Mouse (Mus musculus) testis, postnatal 14 days (tissue): ENCODE measurements around the gene Psmd5.
"Not testable (repeated sequence)": the region's sequence is repeated elsewhere in the genome, so short reads cannot be mapped to it uniquely, and the experiment has no call there.

Experiments
- DNase-seq: peaks from one replicate; pipeline ENCODE4 v3.0.0; 2021; ENCODE audit warnings: low spot score

The Psmd5 gene

GRCm38 (mm10) chr2:34826460-34827231 lies 48.1 kb downstream of the Psmd5 start:
- DNase-seq = peak; percentile 15

DNA sequence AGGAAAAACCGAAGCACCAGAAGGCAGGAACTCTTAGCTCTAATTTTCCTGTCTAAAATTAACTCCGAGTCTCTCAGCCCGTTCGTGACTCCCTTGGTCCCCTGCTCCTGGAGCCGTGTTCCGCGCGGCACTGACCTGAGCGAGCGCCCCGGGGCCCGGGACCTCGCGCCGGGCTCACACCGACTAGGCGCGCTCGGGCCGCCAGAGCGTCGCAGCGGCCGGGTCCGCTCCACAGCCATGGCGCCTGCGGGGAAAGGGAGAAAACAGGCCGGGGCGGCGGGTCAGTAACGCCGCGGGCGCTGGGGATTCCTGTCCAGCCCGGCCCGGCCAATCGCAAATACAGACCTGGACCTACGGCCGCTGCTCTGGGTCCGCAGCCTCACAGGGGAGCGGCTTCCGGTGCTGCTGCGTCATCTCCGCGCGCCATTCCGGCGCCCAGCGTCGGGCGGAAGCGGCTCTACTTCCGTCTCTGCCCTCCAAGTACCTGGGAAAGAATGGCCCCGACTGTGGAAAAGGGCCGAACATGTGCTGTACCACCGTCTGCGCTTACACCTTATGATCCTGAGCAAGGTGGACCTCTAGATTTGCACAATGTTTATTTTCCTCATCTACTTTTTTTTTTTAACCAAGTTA lies 48.8 kb downstream of the Psmd5 start, which contains the start of gene Fbxw2:
Gene Fbxw2, minus strand, starts transcription at position 485 of the 633 bp plus-strand sequence.
- DNase-seq = peak; percentile 93

DNA sequence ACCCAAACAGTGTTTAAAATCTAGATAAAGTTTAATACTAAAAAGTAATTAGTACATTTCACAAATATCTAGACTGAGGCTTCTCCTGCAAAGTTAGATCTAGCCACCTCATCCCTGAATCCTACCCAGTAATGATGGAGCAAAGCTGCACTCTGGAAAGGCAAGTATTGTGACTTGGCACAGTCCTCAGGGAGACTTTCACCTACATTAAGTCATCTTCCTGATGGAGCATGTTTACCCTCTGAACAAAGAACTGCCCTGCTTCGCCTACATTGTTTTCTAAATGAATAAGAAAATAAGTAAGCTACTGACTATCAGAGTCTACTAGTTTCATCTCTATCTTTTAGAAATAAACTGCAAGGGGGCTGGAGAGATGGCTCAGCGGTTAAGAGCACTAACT lies 56.3 kb downstream of the Psmd5 start:
- no peak for DNase-seq

- not testable (repeated sequence) for DNase-seq
These were observed 58.9 kb downstream of the Psmd5 start for GRCm38 (mm10) chr2:34815893-34816292.

GRCm38 (mm10) chr2:34812706-34813105 lies 62.1 kb downstream of the Psmd5 start:
- DNase-seq = no peak

GRCm38 (mm10) chr2:34810775-34811174 lies 64.0 kb downstream of the Psmd5 start:
- DNase-seq = no peak

- DNase-seq = no peak
These were observed 65.2 kb downstream of the Psmd5 start for GRCm38 (mm10) chr2:34809568-34809967.

DNA sequence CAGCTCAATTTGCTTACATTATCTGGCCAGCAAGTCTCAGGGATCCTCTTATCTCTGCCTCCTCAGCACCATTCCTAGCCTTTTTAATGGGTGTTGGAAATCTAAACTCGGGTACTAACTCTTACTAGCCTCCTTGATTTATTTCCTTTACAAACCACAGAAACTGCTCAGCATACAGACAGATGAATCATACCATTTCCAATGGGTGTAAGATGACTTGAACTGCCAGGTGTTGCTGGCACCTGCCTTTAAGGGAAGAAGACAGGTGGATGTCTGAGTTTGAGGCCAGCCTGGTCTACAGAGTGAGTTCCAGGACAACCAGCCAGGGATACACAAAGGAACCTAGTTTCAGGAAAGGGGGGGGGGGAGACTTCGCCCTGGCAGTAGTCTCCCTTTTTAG lies 66.7 kb downstream of the Psmd5 start:
- DNase-seq = no peak

GRCm38 (mm10) chr2:34805364-34805950 lies 69.3 kb downstream of the Psmd5 start:
- DNase-seq = no peak

GRCm38 (mm10) chr2:34804815-34805214 lies 70.0 kb downstream of the Psmd5 start:
- no peak for DNase-seq

GRCm38 (mm10) chr2:34804172-34804571 lies 70.6 kb downstream of the Psmd5 start:
- no peak for DNase-seq

DNA sequence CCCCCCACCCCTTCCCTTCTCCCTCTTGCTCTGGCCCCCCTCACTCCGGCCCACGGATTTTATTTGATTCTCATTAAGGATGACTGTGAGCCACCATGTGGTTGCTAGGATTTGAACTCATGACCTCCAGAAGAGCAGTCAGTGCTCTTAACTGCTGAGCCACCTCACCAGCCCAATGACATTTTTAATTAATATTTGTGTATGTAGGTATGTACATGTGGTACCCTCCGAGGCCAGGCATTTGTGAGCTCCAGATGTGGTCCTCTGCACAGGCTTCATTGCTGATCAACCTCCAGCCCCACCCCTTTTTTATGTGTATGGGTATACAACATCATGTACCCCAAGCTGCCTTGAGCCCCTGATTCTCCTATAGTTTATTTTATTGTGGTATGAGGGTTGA lies 71.0 kb downstream of the Psmd5 start:
- DNase-seq = no peak

- DNase-seq = peak; percentile 51
These were observed 72.1 kb downstream of the Psmd5 start for GRCm38 (mm10) chr2:34802565-34803245.

DNA sequence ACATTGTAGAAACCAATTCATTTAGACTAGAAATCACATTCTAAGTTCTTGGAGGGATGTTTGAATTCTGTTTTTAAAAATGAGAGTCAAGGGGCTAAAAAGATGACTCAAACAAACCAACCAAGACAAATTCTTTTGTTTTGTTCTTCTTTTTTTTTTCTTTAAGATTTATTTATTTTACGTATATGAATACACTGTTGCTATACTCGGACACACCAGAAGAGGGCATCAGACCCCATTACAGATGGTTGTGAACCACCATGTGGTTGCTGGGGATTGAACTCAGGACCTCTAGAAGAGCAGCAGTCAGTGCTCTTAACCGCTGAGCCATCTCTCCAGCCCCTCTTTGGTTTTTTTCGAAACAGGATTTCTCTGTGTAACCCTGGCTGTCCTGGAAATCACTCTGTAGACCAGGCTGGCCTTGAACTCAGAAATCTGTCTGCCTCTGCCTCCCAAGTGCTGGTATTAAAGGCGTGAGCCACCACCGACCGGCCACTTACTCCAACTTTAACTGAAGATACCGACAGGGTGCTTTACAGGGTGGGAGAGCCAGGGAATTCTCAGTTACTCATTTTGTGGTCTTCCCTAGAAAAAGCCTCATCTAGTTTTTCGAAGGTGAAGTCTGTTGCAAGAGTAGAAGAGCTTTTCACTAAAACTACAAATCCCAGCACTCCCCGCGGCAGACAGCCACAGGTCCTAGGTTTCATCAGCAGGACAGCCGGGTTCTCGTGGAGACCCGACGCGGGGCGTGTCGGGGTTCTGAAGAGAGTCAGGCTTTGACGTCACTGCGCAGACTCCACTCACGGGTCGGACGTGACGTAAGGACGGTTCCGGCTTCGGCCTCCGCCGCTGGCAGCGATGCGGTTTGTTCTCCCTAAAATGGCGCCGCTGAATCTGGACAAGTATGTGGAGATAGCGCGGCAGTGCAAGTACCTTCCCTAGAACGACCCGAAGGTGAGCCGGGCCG lies 73.0 kb downstream of the Psmd5 start:
- peak; percentile 98 for DNase-seq

- no peak for DNase-seq
These were observed 74.4 kb downstream of the Psmd5 start for GRCm38 (mm10) chr2:34800371-34800770.
